Mouse (Mus musculus) ovary, postnatal 36 days (tissue): ENCODE results near the gene Rpl12.
A peak's percentile ranks its signal among the peaks of the same experiment; 100 is the strongest.

ENCODE experiments used
- DNase-seq: peaks from one replicate; pipeline ENCODE4 v3.0.0; 2022; ENCODE audit warnings: low spot score, mixed read lengths

Gene Rpl12

DNA sequence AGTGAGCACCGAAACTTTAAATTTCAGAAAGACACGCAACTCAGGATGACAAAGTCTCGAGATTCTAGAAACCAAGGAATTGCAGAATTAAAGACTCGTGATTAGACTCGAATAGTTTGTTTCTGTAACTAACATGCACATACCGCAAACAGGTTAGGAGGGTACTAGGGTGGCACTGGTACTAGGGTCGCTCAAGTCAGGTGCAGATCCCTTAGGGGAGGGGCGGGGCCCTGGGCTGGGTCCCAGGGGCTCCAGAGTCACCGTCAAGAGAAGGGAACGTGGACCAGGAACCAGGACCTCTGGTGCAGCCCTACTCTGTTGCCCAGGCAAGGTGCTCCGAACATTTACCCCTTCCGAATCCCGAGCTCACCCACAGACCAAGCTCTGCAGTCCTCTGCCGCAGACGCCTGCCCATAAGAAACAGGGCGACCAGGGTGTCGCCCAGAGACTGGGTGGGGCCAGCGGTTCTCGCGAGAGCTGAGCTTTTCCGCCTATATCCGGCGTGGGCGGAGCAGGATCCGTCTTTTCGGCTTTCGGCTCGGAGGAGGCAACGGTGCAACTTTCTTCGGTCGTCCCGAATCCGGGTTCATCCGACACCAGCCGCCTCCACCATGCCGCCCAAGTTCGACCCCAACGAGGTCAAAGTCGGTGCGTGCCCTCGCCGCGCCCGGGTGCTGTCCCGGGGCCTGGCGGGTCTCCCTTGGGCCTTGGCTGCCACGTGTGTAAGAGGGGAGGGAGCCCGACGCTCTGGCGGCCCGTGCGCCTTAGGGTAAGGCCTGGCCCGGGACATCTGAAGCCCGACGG lies at the start of gene Rpl12, which contains the start of gene Lrsam1:
Gene Rpl12 (plus strand): TSS at position 368 of the 804 bp plus-strand sequence.
Gene Lrsam1 (minus strand): TSS at position 423 of the 804 bp plus-strand sequence.
- DNase-seq: peak; percentile 95

DNA sequence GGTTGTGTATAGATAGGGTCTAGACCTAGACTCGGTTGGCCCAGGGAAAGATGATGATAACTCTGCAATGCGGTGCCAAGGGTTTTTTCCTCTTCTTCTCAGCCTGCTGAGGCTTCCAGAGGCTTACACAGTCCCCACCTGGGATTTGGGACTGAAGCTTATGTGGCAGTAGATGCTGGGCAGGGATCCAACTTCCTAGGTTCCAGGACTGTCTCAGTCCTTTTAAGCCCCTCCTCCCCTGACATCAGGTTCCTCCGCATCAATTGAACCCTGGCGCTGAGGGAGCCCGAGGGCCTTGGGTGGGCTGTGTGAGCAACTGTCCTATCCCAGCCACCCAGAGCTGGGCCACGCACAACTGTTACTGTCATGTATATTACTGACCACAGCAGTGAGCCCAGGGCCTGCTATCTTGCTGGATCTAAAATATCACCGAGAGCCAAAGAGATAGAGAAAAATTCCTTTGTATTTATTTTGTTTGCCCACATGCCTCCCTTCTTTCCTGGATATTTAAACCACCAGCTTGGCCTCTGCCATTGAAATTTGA lies 49.6 kb upstream of the Rpl12 start:
- no peak for DNase-seq

DNA sequence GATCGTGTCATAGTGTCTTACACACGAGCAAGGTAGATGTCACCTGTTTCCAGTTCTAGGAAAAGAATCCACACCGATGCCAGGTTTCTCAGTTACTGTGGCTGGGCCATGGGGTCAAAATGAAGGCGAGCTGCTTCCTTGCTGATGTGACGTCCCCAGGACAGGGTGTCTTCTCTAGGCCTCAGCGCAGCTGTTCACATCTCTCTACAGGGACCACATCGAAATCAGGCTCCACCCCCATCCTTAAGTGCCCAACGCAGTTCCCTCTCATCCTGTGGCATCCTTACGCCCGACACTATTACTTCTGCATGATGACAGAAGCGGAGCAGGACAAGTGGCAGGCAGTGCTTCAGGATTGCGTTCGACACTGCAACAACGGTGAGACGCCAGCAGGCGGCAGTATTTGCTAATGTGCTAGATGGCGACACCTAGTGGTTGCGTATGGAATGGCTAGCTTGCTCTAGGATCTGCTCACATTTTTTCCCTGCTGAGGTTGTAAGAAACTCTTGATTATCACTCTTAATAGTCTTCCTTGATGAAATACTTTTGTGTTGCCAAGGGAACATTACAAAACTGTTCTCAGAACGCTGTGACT lies 49.1 kb upstream of the Rpl12 start:
- peak; percentile 77 for DNase-seq

DNA sequence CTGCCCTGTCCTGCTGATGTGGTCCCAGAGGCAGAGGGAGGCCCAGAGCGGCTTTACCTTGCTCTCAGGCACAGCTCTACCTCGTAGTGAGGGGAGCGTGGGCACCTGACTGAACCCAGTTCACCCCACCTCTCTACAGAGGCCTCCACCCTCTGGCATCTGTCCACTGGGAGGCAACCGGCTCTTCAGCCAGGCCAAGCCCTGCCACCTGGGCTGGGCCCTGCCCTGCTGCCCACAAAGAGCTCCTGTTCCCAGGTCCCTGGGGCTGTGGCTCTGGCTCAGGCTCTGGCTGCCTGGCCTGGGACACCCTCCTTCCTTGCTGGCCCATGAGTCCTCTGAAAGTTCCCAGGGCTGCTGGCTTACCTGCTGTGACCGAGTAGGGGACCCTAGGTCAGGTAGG lies 47.0 kb upstream of the Rpl12 start:
- DNase-seq: peak; percentile 53

DNA sequence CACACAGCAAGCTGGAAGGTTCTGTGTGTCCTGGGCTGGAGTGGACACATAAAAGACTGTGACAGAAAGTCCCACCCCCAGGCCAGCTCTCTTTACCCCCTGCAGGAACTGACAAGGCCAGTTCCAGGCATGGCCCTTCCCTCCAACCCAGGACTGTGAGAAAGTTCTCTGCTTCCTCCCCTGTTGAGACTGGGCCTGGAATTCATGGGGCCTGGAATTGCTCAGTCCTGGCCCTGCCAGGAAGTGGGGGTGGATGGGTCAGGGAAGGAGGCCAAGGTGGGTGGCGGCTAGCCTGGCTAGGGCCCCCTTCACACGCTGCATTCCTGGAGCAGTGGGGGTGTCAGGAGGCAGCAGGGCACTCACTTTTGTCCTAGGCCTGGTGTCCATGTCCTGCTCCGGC lies 46.5 kb upstream of the Rpl12 start:
- DNase-seq: peak; percentile 62

DNA sequence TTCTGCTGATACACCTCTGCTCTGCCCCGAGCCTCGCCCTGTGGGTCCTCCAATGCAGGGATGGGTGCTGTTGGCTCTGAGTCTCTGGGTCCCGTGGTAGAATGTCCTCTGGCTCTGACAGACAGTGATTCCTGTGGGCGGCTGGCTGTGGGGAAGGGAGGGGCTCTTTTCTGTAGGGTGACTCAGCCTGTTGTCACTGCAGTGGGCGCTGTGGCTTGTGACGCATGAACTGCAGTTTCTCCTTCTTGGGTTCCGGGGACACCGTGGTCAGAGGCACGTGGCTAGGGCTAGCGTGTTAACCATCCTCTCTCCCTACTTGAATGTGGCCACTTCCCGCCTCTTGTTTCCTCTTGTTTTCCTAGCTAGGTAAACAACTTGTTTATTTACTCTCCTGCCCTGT lies 43.8 kb upstream of the Rpl12 start:
- no peak for DNase-seq

DNA sequence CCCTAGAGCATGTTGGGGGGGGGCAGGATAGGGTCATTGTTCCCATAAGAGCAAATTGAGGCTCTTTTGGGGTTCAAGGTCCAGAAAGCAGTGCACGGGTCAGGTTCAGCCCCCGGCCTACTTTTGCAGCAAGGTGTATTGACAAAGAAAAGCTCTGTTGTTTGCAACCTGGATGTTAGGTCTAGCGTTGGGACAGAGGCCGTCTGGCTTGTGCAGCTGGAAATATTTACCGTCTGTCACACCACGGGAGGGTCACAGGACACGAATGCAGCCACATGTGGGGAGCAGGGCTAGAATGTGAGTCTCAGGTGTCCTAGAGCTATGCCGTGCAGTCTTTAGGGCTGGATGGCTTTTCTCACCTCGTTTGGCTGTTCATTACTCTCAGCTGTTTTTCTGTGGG lies 43.0 kb upstream of the Rpl12 start:
- DNase-seq: no peak

DNA sequence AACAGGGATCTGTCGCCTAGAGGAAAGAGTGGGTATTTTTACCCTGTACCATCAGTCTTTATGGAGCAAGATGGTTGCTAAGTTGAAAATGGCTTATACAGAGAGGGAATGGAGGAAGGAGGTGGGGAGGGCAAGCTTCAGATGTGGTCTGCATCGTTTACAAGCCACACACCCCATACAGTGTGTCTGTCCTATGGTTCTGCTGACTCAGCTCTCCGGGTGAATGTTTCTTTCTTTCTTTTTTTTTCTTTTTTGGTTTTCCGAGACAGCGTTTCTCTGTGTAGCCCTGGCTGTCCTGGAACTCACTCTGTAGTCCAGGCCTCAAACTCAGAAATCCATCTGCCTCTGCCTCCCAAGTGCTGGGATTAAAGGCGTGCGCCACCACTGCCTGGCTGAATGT lies 40.1 kb upstream of the Rpl12 start:
- no peak for DNase-seq

DNA sequence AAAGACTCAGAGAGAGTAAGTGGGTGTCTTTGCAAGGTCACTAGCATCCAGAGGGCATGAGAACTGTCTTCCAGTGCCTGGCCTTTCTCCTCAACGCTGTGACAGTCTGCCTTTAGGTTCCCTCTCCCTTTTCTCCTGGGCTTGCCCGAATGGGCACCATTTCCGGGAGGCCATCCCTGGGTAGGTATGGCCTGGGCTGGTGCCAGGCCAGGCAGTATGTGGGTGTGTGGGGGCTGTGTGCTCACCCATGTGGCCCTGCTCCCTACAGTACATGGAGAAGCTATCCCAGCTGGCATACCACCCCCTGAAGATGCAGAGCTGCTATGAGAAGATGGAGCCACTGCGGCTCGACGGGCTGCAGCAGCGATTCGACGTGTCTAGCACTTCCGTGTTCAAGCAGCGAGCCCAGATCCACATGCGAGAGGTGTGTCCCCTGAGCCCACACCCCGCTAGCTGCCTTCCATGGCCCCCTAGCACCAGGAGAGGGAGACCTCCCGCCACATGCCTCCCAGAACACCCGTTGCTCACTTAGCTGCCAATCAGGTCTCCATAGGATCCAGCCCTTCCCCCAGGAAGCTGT lies 39.5 kb upstream of the Rpl12 start:
- no peak for DNase-seq

DNA sequence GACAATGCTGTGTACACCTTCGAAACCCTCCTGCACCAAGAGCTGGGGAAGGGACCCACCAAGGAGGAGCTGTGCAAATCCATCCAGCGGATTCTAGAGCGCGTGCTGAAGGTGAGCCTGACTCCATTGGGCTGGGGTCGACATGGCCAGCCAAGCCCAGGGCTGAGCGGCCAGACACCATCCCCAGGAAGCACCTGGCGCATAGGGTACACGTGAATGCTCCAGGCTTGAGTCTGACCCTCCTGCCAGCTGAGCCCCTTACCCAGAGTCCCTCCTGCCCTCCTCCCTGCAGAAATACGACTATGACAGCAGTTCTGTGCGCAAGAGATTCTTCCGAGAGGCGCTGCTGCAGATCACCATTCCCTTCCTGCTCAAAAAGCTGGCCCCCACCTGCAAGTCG lies 38.8 kb upstream of the Rpl12 start:
- DNase-seq: no peak

DNA sequence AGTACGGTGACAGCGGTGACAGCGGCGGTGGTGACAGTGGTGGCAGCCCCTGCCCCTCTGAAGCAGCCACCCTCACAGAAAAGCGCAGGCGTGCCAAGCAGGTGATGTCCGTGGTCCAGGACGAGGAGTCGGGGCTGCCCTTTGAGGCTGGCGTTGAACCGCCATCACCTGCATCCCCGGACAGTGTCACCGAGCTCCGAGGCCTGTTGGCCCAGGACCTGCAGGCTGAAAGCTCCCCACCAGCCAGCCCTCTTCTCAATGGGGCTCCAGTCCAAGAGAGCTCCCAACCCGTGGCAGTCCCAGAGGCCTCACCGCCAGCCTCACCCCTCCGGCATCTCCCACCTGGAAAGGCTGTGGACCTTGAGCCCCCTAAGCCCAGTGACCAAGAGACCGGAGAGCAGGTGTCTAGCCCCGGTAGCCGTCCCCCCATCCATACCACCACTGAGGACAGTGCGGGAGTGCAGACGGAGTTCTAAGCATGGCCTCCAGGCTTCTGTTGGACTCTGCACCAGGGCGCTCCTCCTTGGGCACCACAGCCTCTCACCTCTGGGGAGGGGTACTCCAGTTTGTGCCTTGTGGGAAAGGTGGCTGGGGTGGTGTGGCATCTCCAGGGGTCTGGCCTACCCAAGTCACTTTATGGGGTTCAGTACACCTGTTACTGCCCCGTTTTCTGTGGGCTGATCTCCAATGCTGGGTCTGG lies 37.7 kb upstream of the Rpl12 start:
- no peak for DNase-seq

DNA sequence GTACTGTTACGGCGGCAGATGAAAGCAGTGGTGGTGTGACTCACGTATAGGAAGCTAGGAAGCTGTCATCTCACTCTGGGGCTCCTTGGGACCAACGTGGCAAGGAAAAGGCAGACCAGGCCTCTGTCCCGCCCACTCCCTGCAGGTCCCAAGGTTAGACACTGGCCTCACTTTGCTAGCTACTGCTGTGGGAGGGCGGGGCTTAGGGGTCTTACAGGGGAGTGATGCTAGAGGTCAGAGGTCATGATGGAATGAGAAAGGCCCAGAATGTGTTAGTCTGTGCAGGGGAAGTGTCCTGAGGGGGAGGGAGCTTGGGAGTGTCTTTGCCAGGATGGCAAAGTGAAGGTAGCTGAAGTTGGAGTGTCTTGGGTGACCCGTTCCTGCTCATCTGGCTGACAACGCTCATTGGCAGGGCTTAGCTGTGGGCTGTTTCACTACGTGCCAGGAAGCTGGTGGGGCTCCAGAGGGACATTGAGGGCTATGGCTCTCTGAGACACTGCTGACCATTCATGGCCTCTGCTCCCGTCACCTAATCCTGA lies 37.0 kb upstream of the Rpl12 start:
- DNase-seq: no peak

DNA sequence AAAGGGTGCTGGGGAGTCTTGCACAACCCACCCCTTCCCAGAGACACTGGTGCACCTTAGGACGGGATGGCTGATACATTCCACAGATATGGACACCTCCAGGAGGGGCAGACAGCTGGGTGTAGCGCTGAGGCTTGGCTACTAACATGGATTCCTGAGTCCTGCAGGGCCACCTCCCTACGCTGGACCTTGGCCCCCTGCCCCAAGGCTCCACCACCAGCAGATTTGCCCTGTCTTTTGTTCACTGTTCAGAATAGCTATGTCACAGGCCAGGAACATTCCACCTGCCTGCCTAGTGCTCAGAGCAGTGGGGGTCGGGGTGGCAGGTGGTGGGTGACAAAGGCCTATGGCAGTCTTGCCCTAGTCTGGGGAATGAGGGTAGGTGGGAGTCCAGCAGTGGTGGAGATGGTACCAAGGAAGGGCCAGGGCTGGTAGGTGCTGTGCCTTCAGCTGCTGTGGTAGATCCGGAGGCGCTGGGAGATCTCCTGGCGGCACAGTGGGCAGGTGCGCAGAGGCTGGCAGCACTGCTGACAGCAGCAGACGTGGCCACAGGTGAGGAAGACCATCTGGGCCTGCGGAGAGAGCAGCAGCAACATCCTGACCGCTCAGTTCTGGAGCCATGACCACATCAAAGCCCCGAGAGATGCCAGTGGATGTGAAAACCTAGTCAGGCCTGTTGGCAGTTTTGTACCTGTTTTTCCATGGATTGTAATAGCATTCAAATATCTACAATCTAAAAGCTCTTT lies 34.9 kb upstream of the Rpl12 start:
- DNase-seq: no peak

DNA sequence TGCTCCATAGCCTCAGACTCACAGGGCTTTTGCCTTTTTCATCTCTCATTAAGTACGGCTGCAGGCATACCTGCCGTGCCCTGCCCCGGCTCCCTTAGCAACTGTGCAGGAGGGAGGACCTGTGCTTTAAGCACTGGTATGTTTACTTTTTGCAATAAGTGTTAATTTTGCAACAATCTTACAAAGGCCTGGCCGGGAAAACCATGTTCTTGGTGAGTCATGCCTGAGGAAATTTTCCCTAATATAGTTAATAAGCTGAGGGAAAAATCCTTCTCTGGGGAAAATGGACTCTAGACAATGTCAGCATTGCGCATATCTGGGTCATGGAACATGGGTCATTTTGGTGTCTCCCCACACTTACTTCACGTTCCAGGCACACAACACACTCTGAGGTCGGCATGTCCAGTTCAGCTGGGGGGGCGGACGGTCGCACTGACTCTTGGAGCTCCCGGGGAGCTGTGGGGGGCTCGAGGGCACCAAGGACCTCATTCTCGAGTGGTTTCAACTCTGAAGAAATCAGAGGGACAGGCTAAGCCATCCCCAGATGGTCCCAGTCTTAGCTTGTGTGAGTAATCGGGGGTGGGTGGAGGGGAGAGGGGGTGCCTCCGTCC lies 33.6 kb upstream of the Rpl12 start:
- DNase-seq: no peak

DNA sequence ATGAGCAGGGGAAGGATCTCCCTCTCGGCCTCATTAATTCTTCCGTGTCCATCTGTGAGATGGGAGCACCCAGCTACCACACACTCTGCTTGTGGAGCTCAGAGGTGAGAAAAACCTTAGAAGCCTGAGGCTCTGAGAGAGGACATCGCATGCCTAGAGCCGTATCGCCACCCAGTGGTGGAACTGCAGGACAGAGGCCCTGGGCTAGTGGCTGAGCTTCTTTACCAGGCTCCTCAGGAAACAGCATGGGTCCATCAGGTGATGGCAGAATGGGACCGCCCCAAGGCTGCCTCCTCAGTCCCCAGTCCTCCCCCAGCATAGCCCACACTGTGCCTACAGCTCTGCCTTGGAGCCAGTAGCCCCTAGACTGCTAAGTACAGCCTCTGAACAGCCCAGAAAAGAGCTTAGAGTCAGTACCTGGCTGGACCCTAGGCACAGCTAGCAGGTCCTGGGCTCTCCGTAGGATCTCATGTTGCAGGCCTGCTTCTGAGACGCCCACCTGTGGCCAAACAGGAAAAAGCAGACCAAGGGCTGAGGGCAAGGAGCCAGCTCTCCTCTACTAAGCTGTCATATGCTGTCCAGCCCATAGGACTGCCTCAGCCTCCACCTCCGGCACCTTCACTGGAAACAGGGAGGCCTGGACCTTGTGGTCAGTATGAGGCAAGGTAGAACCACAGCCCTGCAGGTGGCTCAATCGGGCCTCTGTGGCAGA lies 33.0 kb upstream of the Rpl12 start:
- DNase-seq: peak; percentile 74

DNA sequence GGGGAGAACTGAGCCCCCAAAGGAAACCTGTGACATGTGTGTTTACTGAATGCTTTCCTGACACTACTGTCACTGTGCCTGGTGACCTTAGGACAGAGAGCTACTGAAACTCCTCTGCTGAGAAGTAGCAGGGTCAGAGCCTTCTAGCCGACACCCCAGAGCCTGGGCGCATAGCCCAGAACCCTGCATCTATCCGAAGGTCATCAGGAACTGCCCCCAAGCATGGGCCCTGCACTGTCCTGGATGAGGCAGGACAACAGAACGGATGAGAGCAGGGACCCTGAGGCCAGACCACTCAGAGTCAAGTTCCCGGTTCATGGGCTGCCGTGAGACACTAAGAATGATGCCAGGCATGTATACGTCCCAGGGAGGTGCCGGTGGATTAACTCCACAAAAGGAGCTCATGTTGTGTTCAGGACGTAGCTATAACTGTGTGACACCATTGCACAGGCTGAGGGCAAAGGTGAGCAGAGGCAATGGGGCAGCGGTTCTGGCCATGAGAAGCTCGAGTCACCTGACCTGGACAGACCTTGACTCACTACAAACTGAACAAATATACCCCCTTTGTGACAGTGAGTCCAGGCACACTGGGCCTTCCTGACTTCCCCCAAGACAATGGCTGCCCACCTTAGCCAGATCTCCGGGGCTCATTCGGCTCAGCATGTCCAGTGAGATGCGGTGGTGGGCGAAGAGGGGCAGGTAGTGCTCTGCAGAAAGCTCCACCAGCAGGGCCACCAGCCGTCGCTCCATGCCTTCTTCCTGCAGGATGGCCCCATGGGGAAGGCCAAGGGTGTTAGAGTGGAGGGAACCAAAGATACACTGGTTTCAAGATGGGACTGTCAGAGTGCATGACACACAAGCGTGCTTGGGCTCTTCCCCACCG lies 32.2 kb upstream of the Rpl12 start:
- no peak for DNase-seq

DNA sequence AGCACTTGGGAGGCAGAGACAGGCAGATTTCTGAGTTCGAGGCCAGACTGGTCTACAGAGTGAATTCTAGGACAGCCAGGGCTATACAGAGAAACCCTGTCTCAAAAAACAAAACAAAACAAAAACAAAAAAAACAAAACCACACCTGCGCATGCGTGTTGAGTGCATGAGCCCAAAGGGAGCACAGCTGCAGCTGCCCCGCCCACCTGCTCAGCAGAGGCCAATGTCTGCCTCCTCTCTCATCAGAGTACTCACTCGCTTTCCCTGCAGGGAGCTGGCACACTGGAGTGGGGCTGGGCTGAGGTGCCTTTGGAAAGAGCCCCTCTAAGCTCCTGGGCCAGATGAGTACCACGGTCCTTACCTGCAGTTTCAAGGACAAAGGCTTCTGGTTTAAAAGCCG lies 29.6 kb upstream of the Rpl12 start:
- DNase-seq: no peak

DNA sequence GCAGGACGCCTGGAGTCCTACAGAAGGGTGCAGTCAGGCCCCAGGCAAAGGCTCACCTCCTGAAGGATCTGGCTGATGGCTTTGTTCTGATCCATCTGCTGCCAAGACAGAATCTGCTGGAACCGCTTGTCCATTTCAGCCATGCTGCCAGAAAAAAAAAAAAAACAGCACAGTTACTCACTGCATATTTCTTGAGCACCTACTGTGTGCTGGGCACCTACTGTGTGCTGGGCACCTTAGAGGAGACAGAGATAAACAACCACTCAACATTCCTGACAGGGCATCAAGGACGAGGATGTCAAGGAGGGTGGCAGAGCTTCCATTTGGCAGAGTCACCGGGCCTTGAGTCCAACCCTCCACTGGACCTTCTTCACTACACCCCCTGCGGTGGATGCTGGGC lies 22.6 kb upstream of the Rpl12 start:
- DNase-seq: no peak

DNA sequence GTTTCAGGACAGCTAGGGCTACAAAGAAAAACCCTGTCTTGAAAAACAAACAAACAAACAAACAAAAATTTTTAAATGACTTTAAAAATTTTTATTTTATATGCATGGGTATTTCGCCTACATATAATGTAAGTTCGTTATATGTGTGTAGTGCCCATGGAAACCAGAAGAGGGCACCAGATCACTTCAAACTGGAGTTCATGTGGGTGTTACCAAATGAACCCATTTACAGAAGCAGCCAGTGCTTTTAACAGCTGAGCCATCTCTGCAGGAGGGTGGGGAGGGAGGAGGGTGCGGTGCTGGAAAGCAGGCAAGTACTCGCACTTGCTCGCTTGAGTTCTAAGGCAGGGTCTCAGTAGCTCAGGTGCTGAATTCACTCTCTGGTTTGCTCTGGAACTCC lies 21.9 kb upstream of the Rpl12 start:
- DNase-seq: no peak
